Mouse (Mus musculus) left cerebral cortex, adult 18-20 months (tissue): ENCODE measurements at regions not wholly inside any gene's neighbourhood (a gene's known extent, or its start where the extent isn't known, plus 50 kb on each side); places are given as distances from the start of the nearest gene placed in this dataset.

Experiments used
- DNase-seq, 2 experiments: peaks; one replicate each; pipeline ENCODE4 v3.0.0; 2021 to 2022; ENCODE audit warnings: low spot score in 2 of 2, mixed read lengths in 1 of 2

DNA sequence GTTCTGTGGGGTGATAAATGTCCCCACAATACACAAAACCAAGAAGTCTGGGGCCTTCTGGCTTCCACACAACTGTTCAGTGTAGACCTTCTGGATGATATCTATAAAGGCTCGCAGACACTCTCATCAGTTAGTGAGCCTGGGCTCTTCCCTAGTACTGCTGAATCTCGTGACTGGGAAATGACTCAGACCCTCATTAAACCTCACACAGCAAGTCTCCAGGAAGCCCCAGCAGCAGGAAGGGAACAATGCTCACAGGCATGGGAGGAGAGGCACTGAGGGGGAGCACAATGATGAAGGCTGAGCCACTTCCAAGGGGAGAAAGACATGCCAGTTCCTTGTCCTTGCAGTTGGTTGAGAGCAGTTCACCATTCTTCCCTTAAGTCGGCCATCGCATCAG lies 66.5 kb upstream of the Btg1 start:
- no peak for DNase-seq

DNA sequence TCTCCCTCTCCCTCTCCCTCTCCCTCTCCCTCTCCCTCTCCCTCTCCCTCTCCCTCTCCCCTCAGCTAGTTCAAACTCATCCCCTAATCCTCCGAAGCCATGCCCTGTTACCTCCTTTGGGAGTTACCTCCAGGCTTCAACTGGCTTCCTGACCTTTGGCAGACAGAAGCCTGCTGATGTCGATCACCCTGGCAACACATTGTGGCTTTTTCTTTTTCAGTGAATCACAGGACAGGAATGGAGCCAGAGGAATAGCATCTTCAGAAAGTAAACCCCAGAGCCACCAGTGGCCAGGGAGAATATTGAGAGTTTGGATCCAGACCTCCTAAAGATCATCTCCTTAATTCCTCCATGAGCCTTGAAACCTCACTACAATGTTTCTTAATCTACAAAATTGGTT lies 59.5 kb upstream of the Btg1 start:
- DNase-seq: no peak

DNA sequence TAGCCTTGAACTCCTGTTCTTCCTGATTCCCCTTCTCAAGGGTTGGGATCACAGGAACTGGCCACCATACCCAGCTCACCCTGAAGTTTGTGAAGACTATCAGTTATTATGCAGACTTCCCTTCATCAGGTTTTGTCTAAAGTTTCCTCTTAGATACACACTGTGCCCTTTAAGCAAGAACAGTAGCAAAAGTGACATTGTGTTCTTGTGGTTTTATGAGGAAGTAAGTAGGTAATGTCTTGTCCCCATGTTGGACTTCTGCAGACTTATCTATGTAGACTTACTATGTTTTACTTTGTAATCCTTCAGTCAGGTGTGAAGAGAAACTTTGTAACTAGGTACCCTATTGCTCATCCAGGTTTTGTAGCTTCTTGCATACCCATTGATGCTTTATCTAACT lies 51.5 kb upstream of the Btg1 start:
- DNase-seq: no peak
